9 mouse cellular contexts compared by ENCODE assay signal in genomic region chr10:81058896-81059295, GRCm38 (mm10). TPM values are rescaled to one million over a fixed set of nuclear protein-coding genes. Genes with fewer than 3 reads are reported as not detected.
DNase-seq lines count a peak whose midpoint lies in the region; ATAC-seq and TF ChIP-seq lines count a peak whose summit lies in the region.
"Had no signal": no experiment of that assay in that cellular context is flagged by ENCODE, and none has a peak within 500 bp of the region (broad histone marks: within the 10 kb centered on the region; RNA-seq: fewer than 3 reads in every experiment).

No protein-coding gene starts in this region.

- TF ChIP-seq CTCF in ES-Bruce4 (IDR thresholded peaks at IDR 0.05; ENCODE audit: low read depth, low read length): no peak
- TF ChIP-seq CTCF in liver, postnatal 0 days (IDR thresholded peaks at IDR 0.05; ENCODE audit: low read depth): no peak

- WGBS in heart, embryonic 11.5 days (ENCODE audit: insufficient replicate concordance): 83% methylated on average over 6 of the region's 6 CpGs
- WGBS in hindbrain, embryonic 10.5 days: 93% methylated on average over 6 of the region's 6 CpGs
- 76% methylated on average over 6 of the region's 6 CpGs for WGBS in liver, postnatal 0 days (ENCODE audit: insufficient replicate concordance)

- 0 out of 2 replicates have a peak overlapping the region, but pooled peaks have one; percentile 81 for H3K9ac ChIP-seq in heart, embryonic 11.5 days (ENCODE audit: low read depth, low read length)
- peak overlapping the region; percentile 91; the same call in 1 of the 2 replicates for H3K9ac ChIP-seq in ES-Bruce4 (ENCODE audit: low read depth, poor library complexity, severe bottlenecking)
- H3K9ac ChIP-seq in liver, postnatal 0 days (replicated peaks): no peak overlapping the region

- no peaks in the 10 kb centered on the region for H3K9me3 ChIP-seq in heart, embryonic 11.5 days (replicated peaks; ENCODE audit: control insufficient read depth, low read length)
- no peaks in the 10 kb centered on the region for H3K9me3 ChIP-seq in ES-Bruce4 (replicated peaks; ENCODE audit: control insufficient read depth, insufficient read depth, low read length, poor library complexity, severe bottlenecking)
- H3K9me3 ChIP-seq in hindbrain, embryonic 10.5 days: no peaks in the 10 kb centered on the region
- H3K9me3 ChIP-seq in liver, postnatal 0 days (ENCODE audit: low read length): no peaks in the 10 kb centered on the region

- no peak for ATAC-seq in heart, embryonic 11.5 days (replicated peaks; ENCODE audit: insufficient number of reproducible peaks, low FRiP score, low TSS enrichment)
- ATAC-seq in liver, postnatal 0 days: no peak

- no peaks in the 10 kb centered on the region; the same call in 1 of the 2 replicates for H3K36me3 ChIP-seq in heart, embryonic 11.5 days (ENCODE audit: control insufficient read depth, insufficient read depth, low read length)
- H3K36me3 ChIP-seq in ES-Bruce4 (ENCODE audit: control insufficient read depth, insufficient read depth, low read length, poor library complexity, severe bottlenecking): no peaks in the 10 kb centered on the region
- peaks cover 34% of the 10 kb centered on the region for H3K36me3 ChIP-seq in hindbrain, embryonic 10.5 days
- no peaks in the 10 kb centered on the region for H3K36me3 ChIP-seq in liver, postnatal 0 days (replicated peaks; ENCODE audit: insufficient read depth, low read length)

- no peak overlapping the region for H3K27ac ChIP-seq in heart, embryonic 11.5 days (ENCODE audit: low read depth, low read length)
- no peak overlapping the region for H3K27ac ChIP-seq in ES-Bruce4 (ENCODE audit: insufficient read depth, low read length)
- H3K27ac ChIP-seq in hindbrain, embryonic 10.5 days: no peak overlapping the region
- no peak overlapping the region for H3K27ac ChIP-seq in liver, postnatal 0 days (ENCODE audit: low read depth)

- H3K4me1 ChIP-seq in heart, embryonic 11.5 days (ENCODE audit: control insufficient read depth, insufficient read depth, low read length): peaks cover 16% of the 10 kb centered on the region
- H3K4me1 ChIP-seq in ES-Bruce4 (ENCODE audit: control insufficient read depth, insufficient read depth, low read length): peaks cover 2% of the 10 kb centered on the region
- H3K4me1 ChIP-seq in hindbrain, embryonic 10.5 days (replicated peaks): peaks cover 43% of the 10 kb centered on the region
- H3K4me1 ChIP-seq in liver, postnatal 0 days (ENCODE audit: insufficient read depth): peaks cover 10% of the 10 kb centered on the region

- no peak for DNase-seq in heart, adult 11 months
- DNase-seq in hindbrain, embryonic 10.5 days (ENCODE audit: low spot score): no peak
- no peak for DNase-seq in liver, postnatal 0 days
- DNase-seq in retina, postnatal 1 day: no peak
- DNase-seq in MN1 (ENCODE audit: low spot score): no peak
- no peak for DNase-seq in cerebellum, adult 9-11 months
- DNase-seq: right cerebral cortex, postnatal 25 days had no signal

- no peak for TF ChIP-seq POLR2A in ES-Bruce4 (IDR thresholded peaks at IDR 0.05; ENCODE audit: insufficient read depth, low read length)

- no peaks in the 10 kb centered on the region for H3K27me3 ChIP-seq in heart, embryonic 11.5 days (ENCODE audit: control insufficient read depth, insufficient read depth, low read length)
- H3K27me3 ChIP-seq in ES-Bruce4 (ENCODE audit: control insufficient read depth, insufficient read depth, low read length, poor library complexity, severe bottlenecking): no peaks in the 10 kb centered on the region
- no peaks in the 10 kb centered on the region for H3K27me3 ChIP-seq in hindbrain, embryonic 10.5 days (ENCODE audit: insufficient read depth, poor library complexity, severe bottlenecking)
- no peaks in the 10 kb centered on the region for H3K27me3 ChIP-seq in liver, postnatal 0 days (ENCODE audit: insufficient read depth, low read length)

- H3K4me3 ChIP-seq in heart, embryonic 11.5 days (ENCODE audit: low read depth, low read length): peak overlapping the region; percentile 74
- peak overlapping the region; percentile 96 for H3K4me3 ChIP-seq in ES-Bruce4 (ENCODE audit: low read depth, low read length)
- H3K4me3 ChIP-seq in hindbrain, embryonic 10.5 days: peak overlapping the region; percentile 71
- no peak overlapping the region for H3K4me3 ChIP-seq in liver, postnatal 0 days (ENCODE audit: low read depth, low read length)

- H3K4me2 ChIP-seq in heart, embryonic 11.5 days: peak overlapping the region; percentile 87
- peak overlapping the region; percentile 77 for H3K4me2 ChIP-seq in liver, postnatal 0 days (ENCODE audit: low read depth, low read length)

- TF ChIP-seq EP300 in ES-Bruce4 (IDR thresholded peaks at IDR 0.05; ENCODE audit: insufficient read depth, low read depth, low read length): no peak
- no peak for TF ChIP-seq EP300 in liver, postnatal 0 days (IDR thresholded peaks at IDR 0.05; ENCODE audit: low read depth)

RNA-seq across cellular contexts. Expression of gene Sgta, which starts 1.1 kb away (rescaled TPM):
- polyA plus RNA-seq in heart, embryonic 11.5 days (2014; fragmentation: Nextera tagmentation; extraction: Ambion mirVana): 130 and 159 TPM in 2 replicates
- 107 and 110 TPM in 2 replicates for polyA plus RNA-seq in ES-Bruce4 (2011; ENCODE audit: insufficient read depth, insufficient read length, low read depth, missing spikeins)
- polyA plus RNA-seq in hindbrain, embryonic 10.5 days (2016; fragmentation: Nextera tagmentation; extraction: Ambion mirVana): 276 and 320 TPM in 2 replicates
- polyA plus RNA-seq in liver, postnatal 0 days (2015; fragmentation: Nextera tagmentation; extraction: Ambion mirVana): 50.2 and 50.6 TPM in 2 replicates

RNA-seq across cellular contexts. Expression of gene Thop1, which starts 10.9 kb away (rescaled TPM):
- 30.9 and 31.1 TPM in 2 replicates for polyA plus RNA-seq in heart, embryonic 11.5 days (2014; fragmentation: Nextera tagmentation; extraction: Ambion mirVana)
- 77.4 and 81.3 TPM in 2 replicates for polyA plus RNA-seq in ES-Bruce4 (2011; ENCODE audit: insufficient read depth, insufficient read length, low read depth, missing spikeins)
- polyA plus RNA-seq in hindbrain, embryonic 10.5 days (2016; fragmentation: Nextera tagmentation; extraction: Ambion mirVana): 85.4 and 106 TPM in 2 replicates
- 7.4 and 8.1 TPM in 2 replicates for polyA plus RNA-seq in liver, postnatal 0 days (2015; fragmentation: Nextera tagmentation; extraction: Ambion mirVana)

RNA-seq across cellular contexts. Expression of gene Slc39a3, which starts 21.7 kb away (rescaled TPM):
- 3.9 and 4.1 TPM in 2 replicates for polyA plus RNA-seq in heart, embryonic 11.5 days (2014; fragmentation: Nextera tagmentation; extraction: Ambion mirVana)
- 2.8 and 4.5 TPM in 2 replicates for polyA plus RNA-seq in ES-Bruce4 (2011; ENCODE audit: insufficient read depth, insufficient read length, low read depth, missing spikeins)
- 16.9 and 26.7 TPM in 2 replicates for polyA plus RNA-seq in hindbrain, embryonic 10.5 days (2016; fragmentation: Nextera tagmentation; extraction: Ambion mirVana)
- 4.6 and 4.7 TPM in 2 replicates for polyA plus RNA-seq in liver, postnatal 0 days (2015; fragmentation: Nextera tagmentation; extraction: Ambion mirVana)

RNA-seq across cellular contexts. Expression of gene Diras1, which starts 33.4 kb away (rescaled TPM):
- polyA plus RNA-seq in heart, embryonic 11.5 days (2014; fragmentation: Nextera tagmentation; extraction: Ambion mirVana): 0.13 TPM in 1 of 2 replicates, not detected in the other
- 0.27 and 0.90 TPM in 2 replicates for polyA plus RNA-seq in ES-Bruce4 (2011; ENCODE audit: insufficient read depth, insufficient read length, low read depth, missing spikeins)
- 4.6 and 9.8 TPM in 2 replicates for polyA plus RNA-seq in hindbrain, embryonic 10.5 days (2016; fragmentation: Nextera tagmentation; extraction: Ambion mirVana)
- polyA plus RNA-seq in liver, postnatal 0 days (2015; fragmentation: Nextera tagmentation; extraction: Ambion mirVana): not detected in 2 replicates

RNA-seq across cellular contexts. Expression of gene Creb3l3, which starts 39.8 kb away (rescaled TPM):
- 0.37 and 1.0 TPM in 2 replicates for polyA plus RNA-seq in heart, embryonic 11.5 days (2014; fragmentation: Nextera tagmentation; extraction: Ambion mirVana)
- polyA plus RNA-seq in ES-Bruce4 (2011; ENCODE audit: insufficient read depth, insufficient read length, low read depth, missing spikeins): 0.68 TPM in 1 of 2 replicates, not detected in the other
- polyA plus RNA-seq in hindbrain, embryonic 10.5 days (2016; fragmentation: Nextera tagmentation; extraction: Ambion mirVana): 0.29 and 0.30 TPM in 2 replicates
- 181 and 183 TPM in 2 replicates for polyA plus RNA-seq in liver, postnatal 0 days (2015; fragmentation: Nextera tagmentation; extraction: Ambion mirVana)
